Mouse (Mus musculus) ES-Bruce4 (cell line): ENCODE measurements around the gene Ylpm1.

Experiments used
- CTCF ChIP-seq: IDR thresholded peaks from one replicate; pipeline ENCODE4 v1.8.1; 2011; ENCODE audit warnings: low read depth, low read length
- POLR2A ChIP-seq: IDR thresholded peaks from one replicate; pipeline ENCODE4 v1.8.1; 2011; ENCODE audit warnings: low read length; ENCODE audit not compliant: insufficient read depth

DNA sequence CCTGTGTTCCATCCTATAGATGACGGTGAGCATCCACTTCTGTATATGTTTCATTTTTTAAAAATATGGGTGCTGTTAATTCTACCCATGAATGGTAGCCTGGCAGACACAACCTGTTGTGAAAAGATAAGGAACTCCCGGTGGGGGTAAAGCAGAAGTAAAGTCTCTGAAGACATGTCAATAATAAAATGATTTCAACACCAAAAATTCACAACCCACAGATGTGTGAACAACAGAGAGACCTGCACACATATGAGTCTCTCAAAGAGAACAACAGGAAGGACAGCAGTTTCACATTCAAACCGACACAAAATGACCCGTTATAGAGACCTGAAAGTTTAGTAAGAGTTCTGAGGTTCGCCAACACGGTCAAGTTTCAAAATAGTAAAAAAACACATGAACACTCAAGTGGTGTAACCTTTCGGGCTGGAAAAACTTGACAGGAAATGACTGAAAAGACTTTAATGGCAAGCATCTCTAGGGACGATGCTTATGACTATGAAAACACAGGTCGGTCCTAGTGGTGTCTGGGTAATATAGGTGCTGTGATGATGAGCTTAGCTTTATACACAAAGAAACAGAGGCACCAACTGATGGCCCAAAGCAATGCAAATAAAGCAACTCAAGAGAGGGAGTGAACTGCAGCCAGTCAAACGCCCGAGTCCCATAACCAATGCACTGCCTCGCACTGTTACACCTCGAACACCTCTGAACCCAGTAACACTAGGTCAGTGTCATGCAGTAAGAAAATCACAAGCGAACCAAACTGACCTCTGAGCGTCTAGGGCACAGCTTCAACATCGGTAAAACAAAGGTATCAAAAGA lies 27.1 kb upstream of the Ylpm1 start:
- TF ChIP-seq CTCF (no peak), POLR2A (no peak)
